Mouse (Mus musculus) heart, postnatal 36 days (tissue): ENCODE measurements around the gene Pitpnm1. TPM values are rescaled to one million over a fixed set of nuclear protein-coding genes. Genes with fewer than 3 reads are reported as not detected.

Source experiments
- DNase-seq, 2 experiments: peaks; one replicate each; pipeline ENCODE4 v3.0.0; 2021 to 2022
- intact Hi-C: fragments of 180-260 bp; cut with DNase I; formaldehyde crosslinking; loops from one replicate; pipeline ENCODE4 v1.15.1; 2025
- total RNA-seq, 2 experiments: library from RNA; stranded (reverse); gene quantifications; 2 replicates each; pipeline ENCODE4 v1.2.3; 2021

Pitpnm1 gene
- total RNA-seq, 2 experiments from 2014 or later, result 20.7 to 22.9 TPM

GRCm38 (mm10) chr19:4150567-4151487 is 51.0 kb downstream of the Pitpnm1 start:
- no peak for DNase-seq
- intact Hi-C loops, result no loop called here

- intact Hi-C loops, result no loop called here
- no peak for DNase-seq
These were observed 51.7 kb downstream of the Pitpnm1 start for GRCm38 (mm10) chr19:4151488-4151860.

GRCm38 (mm10) chr19:4151898-4152297 is 52.1 kb downstream of the Pitpnm1 start:
- no peak for DNase-seq
- intact Hi-C loops, result no loop called here

- intact Hi-C loops, result no loop called here
These were observed 52.8 kb downstream of the Pitpnm1 start for GRCm38 (mm10) chr19:4152445-4153231.

GRCm38 (mm10) chr19:4153232-4153654 is 53.4 kb downstream of the Pitpnm1 start, which contains the start of gene Ptprcap:
Gene Ptprcap, plus strand, starts transcription at chr19:4153604.
- intact Hi-C loops, result no loop called here
- no peak for DNase-seq

More at GRCm38 (mm10) chr19:4152445-4153231, 52.8 kb downstream of the Pitpnm1 start:
- no peak for DNase-seq

GRCm38 (mm10) chr19:4154437-4155222 is 54.8 kb downstream of the Pitpnm1 start:
- DNase-seq, result no peak
- intact Hi-C loops, result no loop called here

- intact Hi-C loops, result no loop called here
- no peak for DNase-seq
These were observed 55.6 kb downstream of the Pitpnm1 start for GRCm38 (mm10) chr19:4155223-4156072.

- no peak for DNase-seq
- intact Hi-C loops, result no loop called here
These were observed 56.3 kb downstream of the Pitpnm1 start for GRCm38 (mm10) chr19:4156073-4156579.

GRCm38 (mm10) chr19:4156771-4157170 is 57.0 kb downstream of the Pitpnm1 start:
- intact Hi-C loops, result no loop called here

GRCm38 (mm10) chr19:4159049-4159448 is 59.3 kb downstream of the Pitpnm1 start:
- intact Hi-C loops, result no loop called here
- no peak for DNase-seq

More at GRCm38 (mm10) chr19:4156771-4157170, 57.0 kb downstream of the Pitpnm1 start:
- DNase-seq, result no peak

GRCm38 (mm10) chr19:4162646-4163542 is 63.1 kb downstream of the Pitpnm1 start, which contains the start of gene Rps6kb2:
Gene Rps6kb2, minus strand, starts transcription at chr19:4163354.
- DNase-seq, result peak; percentile 95 to 97
- intact Hi-C loops, result loop anchor here (2.0 kb wide), 1 partner anchor 36 kb away; no protein-coding TSS in a partner anchor

GRCm38 (mm10) chr19:4163543-4163887 is 63.7 kb downstream of the Pitpnm1 start:
- intact Hi-C loops, result loop anchor here (2.0 kb wide), 1 partner anchor 37 kb away; no protein-coding TSS in a partner anchor

More at GRCm38 (mm10) chr19:4163543-4163887, 63.7 kb downstream of the Pitpnm1 start:
- DNase-seq, result no peak

Other genes with a start within 250 kb of the Pitpnm1 start
- 10 to 100 TPM; 10.5 to 11.5 TPM for gene Chka, start 248.2 kb upstream of the Pitpnm1 start, total RNA-seq
- gene Tcirg1, start 192.9 kb upstream of the Pitpnm1 start, total RNA-seq, result 10 to 100 TPM in 1 of 2 experiments, 1 to 10 TPM in 1; 9.1 to 17.7 TPM
- gene Ndufs8, start 187.2 kb upstream of the Pitpnm1 start, total RNA-seq, result 100 to 1,000 TPM; 508 to 532 TPM
- 1 to 10 TPM; 1.5 to 1.6 TPM for gene Aldh3b1, start 170.2 kb upstream of the Pitpnm1 start, total RNA-seq
- gene Unc93b1, start 164.8 kb upstream of the Pitpnm1 start, total RNA-seq, result 10 to 100 TPM; 16.9 to 20.6 TPM
- under 1 TPM; 0.38 to 0.56 TPM for gene Aldh3b3, start 141.4 kb upstream of the Pitpnm1 start, total RNA-seq
- under 1 TPM in 1 of 2 experiments, not detected in 1; 0.39 TPM for gene Aldh3b2, start 127.7 kb upstream of the Pitpnm1 start, total RNA-seq
- 10 to 100 TPM; 22.8 to 24.4 TPM for gene Acy3, start 113.4 kb upstream of the Pitpnm1 start, total RNA-seq
- not detected for gene Tbx10, start 107.2 kb upstream of the Pitpnm1 start, total RNA-seq
- 100 to 1,000 TPM; 126 to 140 TPM for gene Nudt8, start 99.4 kb upstream of the Pitpnm1 start, total RNA-seq
- 1 to 10 TPM; 1.3 to 1.4 TPM for gene Gm49405, start 99.4 kb upstream of the Pitpnm1 start, total RNA-seq
- gene Doc2g, start 96.7 kb upstream of the Pitpnm1 start, total RNA-seq, result 100 to 1,000 TPM; 174 to 196 TPM
- 1,000 to 10,000 TPM; 1,111 to 1,164 TPM for gene Ndufv1, start 87.2 kb upstream of the Pitpnm1 start, total RNA-seq
- gene Gstp1, start 62.0 kb upstream of the Pitpnm1 start, total RNA-seq, result 100 to 1,000 TPM; 339 to 350 TPM
- 100 to 1,000 TPM; 120 to 124 TPM for gene Gstp2, start 54.0 kb upstream of the Pitpnm1 start, total RNA-seq
- not detected for gene Gstp3, start 40.4 kb upstream of the Pitpnm1 start, total RNA-seq
- gene Cabp2, start 18.4 kb upstream of the Pitpnm1 start, total RNA-seq, result not detected
- gene Cdk2ap2, start 2.8 kb upstream of the Pitpnm1 start, total RNA-seq, result 10 to 100 TPM; 35.3 to 39.1 TPM
- gene Aip, start 25.9 kb downstream of the Pitpnm1 start, total RNA-seq, result 10 to 100 TPM; 56.8 to 64.0 TPM
- gene Gpr152, start 39.8 kb downstream of the Pitpnm1 start, total RNA-seq, result not detected
- gene Cabp4, start 44.0 kb downstream of the Pitpnm1 start, total RNA-seq, result under 1 TPM in 1 of 2 experiments, not detected in 1; 0.19 TPM
- gene Coro1b, start 48.6 kb downstream of the Pitpnm1 start, total RNA-seq, result 10 to 100 TPM; 52.4 to 55.6 TPM
- gene Ptprcap, start 53.6 kb downstream of the Pitpnm1 start, total RNA-seq, result 1 to 10 TPM; 1.1 to 1.3 TPM
- gene Rps6kb2, start 63.4 kb downstream of the Pitpnm1 start, total RNA-seq, result 10 to 100 TPM; 16.4 to 18.8 TPM
- 10 to 100 TPM; 29.4 to 33.7 TPM for gene Carns1, start 75.5 kb downstream of the Pitpnm1 start, total RNA-seq
- gene Tbc1d10c, start 91.3 kb downstream of the Pitpnm1 start, total RNA-seq, result 10 to 100 TPM in 1 of 2 experiments, 1 to 10 TPM in 1; 6.6 to 11.1 TPM
- gene Ppp1ca, start 92.1 kb downstream of the Pitpnm1 start, total RNA-seq, result 100 to 1,000 TPM; 326 to 332 TPM
- 1 to 10 TPM; 5.2 to 5.3 TPM for gene Rad9a, start 101.7 kb downstream of the Pitpnm1 start, total RNA-seq
- 1 to 10 TPM in 1 of 2 experiments, under 1 TPM in 1; 0.51 to 1.2 TPM for gene Clcf1, start 114.2 kb downstream of the Pitpnm1 start, total RNA-seq
- not detected for gene AC109138.7, start 114.4 kb downstream of the Pitpnm1 start, total RNA-seq
- 10 to 100 TPM; 11.9 to 13.7 TPM for gene Pold4, start 131.9 kb downstream of the Pitpnm1 start, total RNA-seq
- 1 to 10 TPM; 7.2 to 8.6 TPM for gene Ssh3, start 169.2 kb downstream of the Pitpnm1 start, total RNA-seq
- gene Ankrd13d, start 183.1 kb downstream of the Pitpnm1 start, total RNA-seq, result under 1 TPM; 0.51 to 0.80 TPM
- gene Grk2, start 206.2 kb downstream of the Pitpnm1 start, total RNA-seq, result 10 to 100 TPM; 47.5 to 50.4 TPM